Mouse (Mus musculus) left cerebral cortex, postnatal 4 days (tissue): ENCODE data around the gene Dnmt1. TPM values are rescaled to one million over a fixed set of nuclear protein-coding genes. Genes with fewer than 3 reads are reported as not detected.
"Not testable (repeated sequence)": the region's sequence is repeated elsewhere in the genome, so short reads cannot be mapped to it uniquely, and the experiment has no call there.

Experiments
- DNase-seq: peaks from one replicate; pipeline ENCODE4 v3.0.0-alpha.2; 2022
- intact Hi-C: fragments of 180-260 bp; cut with DNase I; formaldehyde crosslinking; loops from one replicate; pipeline ENCODE4 v1.15.1; 2025
- total RNA-seq, 2 experiments: library from RNA; stranded (reverse); gene quantifications; 2 replicates each; pipeline ENCODE4 v1.2.3; 2021

Gene Dnmt1
- total RNA-seq, result 10 to 100 TPM; 86.1 to 88.5 TPM

GRCm38 (mm10) chr9:20959430-20959938 is at the start of gene Dnmt1:
TSS of gene Dnmt1 (minus strand) at chr9:20959888.
- DNase-seq, result no peak
- intact Hi-C loops, result no loop called here

- intact Hi-C loops, result no loop called here
- DNase-seq, result no peak
Measured at GRCm38 (mm10) chr9:21008007-21008406, 48.3 kb upstream of the Dnmt1 start.

DNA sequence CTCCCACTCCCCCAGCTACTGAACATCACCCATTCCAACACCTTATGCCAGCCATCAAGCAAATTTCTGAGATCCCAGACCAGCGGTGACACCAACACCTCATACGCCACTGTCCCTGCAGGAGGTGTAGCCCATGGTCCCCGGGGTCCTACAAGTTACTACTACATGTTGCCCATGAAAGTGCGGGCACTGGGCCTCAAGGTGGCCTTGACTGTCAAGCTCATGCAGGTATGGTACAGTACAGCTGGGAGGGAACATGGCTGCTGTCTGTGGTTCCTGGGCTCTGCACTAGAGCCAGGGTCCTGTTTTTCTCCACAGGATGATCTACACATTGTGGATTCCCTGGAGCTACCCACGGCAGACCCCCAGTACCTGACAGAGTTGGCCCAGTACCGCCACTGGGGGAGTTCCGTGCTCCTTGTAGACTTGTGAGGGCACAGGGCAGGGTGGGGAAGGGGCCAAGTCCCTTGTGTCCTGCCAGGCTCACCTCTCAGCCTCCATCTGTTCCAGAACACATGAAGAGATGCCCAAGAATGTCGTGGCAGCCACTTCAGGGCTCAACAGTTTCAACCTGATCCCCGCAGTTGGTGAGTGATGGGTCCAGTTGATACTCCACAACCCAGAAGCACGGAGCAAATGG is 47.7 kb upstream of the Dnmt1 start:
- no peak for DNase-seq
- intact Hi-C loops, result no loop called here

GRCm38 (mm10) chr9:21002627-21003551 is 43.2 kb upstream of the Dnmt1 start, which contains the start of gene Mrpl4:
TSS of gene Mrpl4 (plus strand) at chr9:21002738.
- peak; percentile 90 for DNase-seq
- intact Hi-C loops, result no loop called here

- DNase-seq, result no peak
- intact Hi-C loops, result no loop called here
Measured at GRCm38 (mm10) chr9:21002270-21002626, 42.6 kb upstream of the Dnmt1 start.

DNA sequence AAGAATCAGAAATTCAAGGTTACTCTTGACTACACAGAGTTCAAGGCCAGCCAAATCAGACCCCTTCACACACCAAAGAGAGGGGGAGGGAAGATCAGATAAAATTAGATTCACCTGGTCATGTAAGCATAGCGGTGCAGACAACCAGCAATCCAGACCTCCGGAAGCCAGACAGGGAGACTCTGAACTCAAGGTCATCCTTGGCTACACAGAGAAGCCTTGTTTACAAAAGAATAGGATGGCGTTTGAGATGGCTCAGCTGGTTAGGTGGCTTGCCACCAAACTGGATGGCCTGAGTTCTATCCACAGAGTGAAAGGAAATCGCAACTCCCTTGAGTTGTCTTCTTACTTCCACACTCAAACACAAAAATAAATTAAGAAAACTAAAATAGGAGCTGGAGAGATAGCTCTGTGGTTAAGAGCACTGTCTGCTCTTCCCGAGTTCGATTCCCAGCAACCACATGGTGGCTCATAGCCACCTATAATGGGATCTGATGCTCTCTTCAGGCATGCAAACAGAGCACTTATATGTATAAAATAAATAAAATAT is 42.0 kb upstream of the Dnmt1 start:
- intact Hi-C loops, result no loop called here
- DNase-seq, result no peak

DNA sequence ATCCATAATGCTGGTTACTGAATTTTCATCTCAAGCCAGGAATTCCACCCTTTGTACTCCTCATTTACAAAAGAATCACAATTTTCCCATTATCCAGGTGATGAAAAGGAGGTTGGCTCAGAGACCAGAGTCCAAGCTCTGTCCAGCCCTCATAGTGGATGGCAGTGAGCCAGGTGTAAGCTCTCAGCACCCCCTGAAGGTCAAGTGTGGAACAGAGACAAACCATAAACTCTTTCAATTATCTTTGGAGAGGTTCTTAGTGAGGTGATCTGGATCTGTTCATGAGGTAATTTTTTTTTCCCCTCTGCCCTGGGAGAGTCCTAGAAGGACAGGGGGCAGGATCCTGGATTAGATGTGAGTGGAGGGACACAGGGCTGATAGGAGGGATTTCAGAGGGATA is 41.1 kb upstream of the Dnmt1 start:
- DNase-seq, result no peak
- intact Hi-C loops, result no loop called here

DNA sequence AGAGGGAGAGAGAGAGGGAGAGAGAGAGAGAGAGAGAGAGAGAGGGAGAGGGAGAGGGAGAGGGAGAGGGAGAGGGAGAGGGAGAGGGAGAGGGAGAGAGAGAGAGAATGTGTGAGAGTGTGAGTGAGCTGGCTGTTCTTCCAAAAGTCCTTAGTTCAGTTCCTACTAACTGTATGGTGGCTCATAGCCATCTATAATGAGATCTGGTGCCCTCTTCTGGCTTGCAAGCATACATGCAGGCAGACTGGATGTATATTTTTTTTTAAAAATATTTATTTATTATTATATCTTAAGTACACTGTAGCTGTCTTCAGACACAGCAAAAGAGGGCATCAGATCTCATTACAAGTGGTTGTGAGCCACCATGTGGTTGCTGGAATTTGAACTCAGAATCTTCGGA is 38.6 kb upstream of the Dnmt1 start:
- DNase-seq, result not testable (repeated sequence)
- intact Hi-C loops, result loop anchor here (5.0 kb wide), 1 partner anchor 96 kb away; no protein-coding TSS in a partner anchor

GRCm38 (mm10) chr9:20997065-20997464 is 37.4 kb upstream of the Dnmt1 start:
- intact Hi-C loops, result loop anchor here (5.0 kb wide), 1 partner anchor 95 kb away; no protein-coding TSS in a partner anchor
- no peak for DNase-seq

DNA sequence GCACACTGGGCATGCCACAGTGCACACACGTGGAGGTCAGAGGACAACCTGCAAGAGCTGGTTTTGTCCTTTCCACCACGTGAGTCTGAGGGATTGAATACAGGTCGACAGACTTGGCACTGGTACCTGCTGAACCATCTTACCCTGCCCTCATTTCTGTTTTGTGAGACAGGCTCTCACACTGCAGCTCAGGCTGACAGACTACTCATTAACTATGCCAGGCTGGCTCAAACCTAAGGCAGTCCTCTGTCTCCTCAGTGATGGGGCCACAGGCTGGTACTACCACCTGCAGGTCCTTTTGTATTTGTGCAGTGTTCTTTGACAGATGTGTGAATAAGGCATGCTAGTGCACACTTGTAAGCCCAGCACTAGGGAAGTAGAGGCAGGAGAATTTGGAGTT is 35.4 kb upstream of the Dnmt1 start:
- no peak for DNase-seq
- intact Hi-C loops, result loop anchor here (5.0 kb wide), 1 partner anchor 93 kb away; no protein-coding TSS in a partner anchor

DNA sequence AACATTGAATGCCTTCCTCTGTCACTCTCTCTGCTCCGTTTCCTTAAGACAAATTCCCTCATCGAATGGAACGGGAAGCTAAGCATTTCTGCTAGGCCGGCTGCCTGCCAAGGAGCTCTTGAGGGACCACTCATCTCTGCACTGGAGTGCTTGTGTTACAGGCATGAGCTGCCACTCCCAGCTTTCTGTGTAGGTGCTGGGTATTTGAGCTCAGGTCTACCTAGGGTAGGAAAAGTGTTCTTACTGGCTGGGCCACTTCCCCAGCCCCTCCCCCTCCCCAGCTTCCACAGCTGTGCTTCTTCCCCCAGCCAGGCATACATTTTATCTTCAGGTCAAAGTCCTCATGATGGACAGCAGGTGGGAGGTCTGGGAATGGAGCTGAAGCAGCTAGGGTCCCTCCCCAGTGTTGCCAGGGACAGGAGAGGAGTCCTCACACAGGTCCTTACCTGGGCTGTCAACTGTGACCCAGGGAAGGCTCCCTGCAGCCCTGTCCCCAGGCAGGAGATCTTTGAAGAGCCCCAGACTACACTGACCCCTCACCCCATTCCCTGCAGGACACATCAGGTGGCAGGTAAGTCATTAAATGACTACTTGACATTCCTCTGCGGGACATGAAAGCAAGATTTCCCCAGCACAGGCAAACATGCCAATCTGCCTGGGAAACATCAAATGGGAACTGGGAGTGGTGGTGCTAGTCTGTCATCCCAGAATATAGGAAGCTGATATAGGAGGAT is 33.6 kb upstream of the Dnmt1 start:
- DNase-seq, result no peak
- intact Hi-C loops, result no loop called here

DNA sequence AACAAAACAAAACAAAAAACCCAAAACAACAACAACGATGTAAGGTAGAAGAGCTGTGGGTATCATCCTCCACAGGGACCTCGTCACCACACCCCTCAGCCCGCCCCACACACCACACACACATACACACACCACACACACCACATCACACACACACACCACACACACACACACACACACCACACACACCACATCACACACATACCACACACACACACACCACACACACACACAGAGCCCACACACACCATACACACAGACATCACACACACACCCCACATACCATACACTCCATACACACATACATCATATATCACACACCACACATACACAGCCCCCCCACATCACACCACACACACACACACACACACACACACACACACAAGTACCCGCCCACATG is 31.9 kb upstream of the Dnmt1 start:
- no peak for DNase-seq
- intact Hi-C loops, result no loop called here

DNA sequence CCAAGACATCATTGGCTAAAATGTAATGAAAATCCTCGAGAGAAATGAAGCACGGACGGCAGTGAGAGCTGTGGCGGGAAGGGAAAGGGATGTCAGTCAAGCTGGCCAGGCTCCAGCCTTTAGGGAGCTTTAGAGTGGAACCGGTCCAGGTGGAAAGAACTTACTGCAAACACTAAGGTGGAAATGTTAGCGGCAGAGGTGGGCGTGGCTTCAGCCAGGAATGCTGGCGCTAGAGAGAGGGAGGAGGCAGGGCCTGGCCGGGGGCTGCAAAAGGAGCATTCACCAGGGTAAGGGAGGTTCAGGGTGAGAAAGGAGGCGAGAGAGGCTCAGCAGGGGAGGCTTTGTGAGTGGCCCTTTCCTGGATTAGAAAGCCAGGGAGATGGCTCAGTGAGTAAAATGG is 31.2 kb upstream of the Dnmt1 start:
- DNase-seq, result peak; percentile 19
- intact Hi-C loops, result no loop called here

- intact Hi-C loops, result no loop called here
- no peak for DNase-seq
Measured at GRCm38 (mm10) chr9:20987953-20988352, 28.3 kb upstream of the Dnmt1 start.

GRCm38 (mm10) chr9:20986952-20987686 is 27.4 kb upstream of the Dnmt1 start:
- no peak for DNase-seq
- intact Hi-C loops, result no loop called here

DNA sequence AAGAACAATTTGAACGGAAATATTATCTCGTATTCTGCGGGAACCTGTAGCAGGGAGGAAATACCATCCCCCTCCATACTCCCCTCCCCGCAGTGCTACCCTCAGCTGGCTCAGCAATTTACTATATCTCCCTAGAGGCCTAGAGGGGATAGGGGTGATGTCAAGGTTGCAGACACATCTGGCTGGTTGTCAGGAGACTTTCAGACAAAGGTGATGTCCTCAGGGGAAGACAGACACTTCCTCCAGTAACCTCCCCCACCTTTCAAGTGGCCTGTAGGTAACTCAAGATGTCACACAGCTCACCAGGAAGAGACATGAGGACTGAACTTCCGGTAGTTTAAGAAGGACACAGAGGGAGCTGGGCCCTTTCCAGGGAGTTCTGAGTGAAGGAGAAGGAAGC is 23.5 kb upstream of the Dnmt1 start:
- intact Hi-C loops, result no loop called here
- DNase-seq, result no peak

DNA sequence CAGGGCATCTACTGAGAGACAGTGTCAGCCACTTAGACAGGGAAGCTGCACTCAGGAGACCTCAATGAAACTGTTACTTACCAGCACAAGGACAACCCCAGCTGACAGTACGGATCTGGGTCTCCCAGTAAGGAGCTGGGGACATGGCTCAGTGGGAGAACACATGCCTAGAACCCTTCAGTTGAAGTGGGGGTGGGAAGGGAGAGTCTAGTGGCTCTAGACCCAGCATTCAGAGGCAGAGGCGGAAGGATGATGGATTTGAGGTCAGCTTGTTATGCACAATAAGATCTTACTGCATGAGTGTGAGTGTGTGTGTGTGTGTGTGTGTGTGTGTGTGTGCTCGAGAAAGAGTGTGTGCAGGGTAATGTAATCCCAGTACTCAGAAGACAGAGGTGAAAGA is 22.5 kb upstream of the Dnmt1 start:
- intact Hi-C loops, result no loop called here

DNA sequence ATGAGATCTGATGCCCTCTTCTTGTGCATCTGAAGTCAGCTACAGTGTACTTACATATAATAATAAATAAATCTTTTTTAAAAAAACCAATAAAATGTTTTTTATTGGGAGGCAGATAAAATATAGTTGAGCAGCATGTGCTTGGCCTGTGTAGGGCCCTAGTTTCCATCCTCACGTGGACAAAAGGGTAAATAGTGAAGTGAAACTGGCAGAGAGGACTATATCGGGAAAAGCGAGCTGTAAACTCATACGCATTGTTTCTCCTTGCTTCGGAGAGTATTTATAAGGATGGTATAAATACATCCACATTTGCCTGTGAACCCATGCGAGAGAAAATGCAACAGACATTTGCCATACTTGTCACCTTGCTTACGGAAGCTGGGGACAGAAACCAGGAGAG is 20.1 kb upstream of the Dnmt1 start:
- DNase-seq, result no peak
- intact Hi-C loops, result no loop called here

More for the DNA sequence above, 22.5 kb upstream of the Dnmt1 start:
- DNase-seq, result no peak

- DNase-seq, result no peak
- intact Hi-C loops, result no loop called here
Measured at GRCm38 (mm10) chr9:20979181-20979580, 19.5 kb upstream of the Dnmt1 start.
